Mouse (Mus musculus) granulocyte monocyte progenitor cell, adult 5-6 weeks (primary cell): ENCODE data around the gene Skp1a. TPM values are rescaled to one million over a fixed set of nuclear protein-coding genes. Genes with fewer than 3 reads are reported as not detected.
A peak's percentile ranks its signal among the peaks of the same experiment; 100 is the strongest.

Experiments
- ATAC-seq: replicated peaks from 2 replicates; pipeline ENCODE4 v1.8.0; 2016; ENCODE audit warnings: mild to moderate bottlenecking, moderate TSS enrichment, inconsistent platforms; ENCODE audit not compliant: poor library complexity, severe bottlenecking
- total RNA-seq, 2 experiments: library from RNA; stranded (forward) in 1 of 2; stranded (reverse) in 1 of 2; fragments of 200-712, 200-1000 nt in 1 of 2; fragments of >200 nt in 1 of 2; fragmentation: Nextera tagmentation in 1 of 2; gene quantifications; 2 replicates each; pipeline ENCODE4 v1.2.3; 2014 to 2017

Gene Skp1a
- total RNA-seq, 2 experiments from 2014 or later = 196 to 242 TPM

GRCm38 (mm10) chr11:52252692-52253091, 20.9 kb downstream of the Skp1a start:
- no peak for ATAC-seq

DNA sequence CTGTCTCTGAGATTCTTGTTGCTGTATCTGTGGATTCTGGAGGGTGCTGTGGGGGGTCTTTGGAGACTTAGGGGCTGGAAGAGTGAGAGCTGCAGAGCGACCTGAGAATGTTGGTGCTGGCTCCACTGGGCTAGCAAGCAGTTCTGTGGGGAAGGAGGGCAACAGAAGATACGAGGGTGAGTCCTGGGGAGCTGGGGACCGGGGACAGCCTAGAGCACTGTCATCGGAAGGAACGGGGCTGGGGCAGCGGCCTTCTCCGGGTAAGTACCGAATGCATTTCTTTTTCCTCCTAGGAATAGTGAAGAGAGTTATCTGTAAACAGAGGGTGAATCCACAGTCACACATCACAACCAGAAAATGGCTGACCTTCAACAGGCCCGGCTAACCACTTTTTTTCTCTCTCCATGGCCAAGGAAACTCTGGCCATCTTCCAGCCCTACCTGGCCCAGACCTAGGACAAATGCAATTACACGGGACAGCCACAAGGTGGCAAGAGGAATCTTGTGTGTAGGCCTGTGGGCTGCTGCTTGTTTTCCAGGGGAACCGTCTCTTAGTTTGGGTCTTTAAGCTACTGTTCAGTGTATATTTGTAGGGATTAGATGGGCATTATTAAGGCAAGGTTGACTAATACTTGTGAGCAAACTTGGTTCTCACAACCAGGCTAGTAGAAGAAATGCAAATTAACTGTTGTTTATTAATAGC, 22.0 kb downstream of the Skp1a start:
- ATAC-seq = peak; percentile 57

GRCm38 (mm10) chr11:52255077-52255476, 23.3 kb downstream of the Skp1a start:
- ATAC-seq = no peak

DNA sequence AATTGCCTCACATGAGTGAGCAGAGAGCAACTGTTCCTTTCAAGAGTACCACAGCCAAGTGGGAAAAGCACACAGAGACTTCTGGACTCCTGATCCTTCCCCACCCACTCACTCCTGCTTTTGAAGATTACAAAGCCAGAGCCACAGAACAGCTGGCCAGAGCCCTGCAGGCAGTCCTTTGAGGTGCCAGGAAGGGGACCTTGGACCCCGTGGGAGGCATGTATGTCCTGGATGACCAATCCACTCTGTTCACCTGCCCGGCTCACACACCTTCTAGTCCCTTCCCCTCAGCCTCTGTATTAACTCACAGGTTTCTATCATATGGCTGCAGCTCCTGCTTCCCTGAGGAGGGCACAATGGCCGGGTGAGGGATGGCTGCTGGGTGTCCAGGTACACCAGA, 25.6 kb downstream of the Skp1a start:
- no peak for ATAC-seq

DNA sequence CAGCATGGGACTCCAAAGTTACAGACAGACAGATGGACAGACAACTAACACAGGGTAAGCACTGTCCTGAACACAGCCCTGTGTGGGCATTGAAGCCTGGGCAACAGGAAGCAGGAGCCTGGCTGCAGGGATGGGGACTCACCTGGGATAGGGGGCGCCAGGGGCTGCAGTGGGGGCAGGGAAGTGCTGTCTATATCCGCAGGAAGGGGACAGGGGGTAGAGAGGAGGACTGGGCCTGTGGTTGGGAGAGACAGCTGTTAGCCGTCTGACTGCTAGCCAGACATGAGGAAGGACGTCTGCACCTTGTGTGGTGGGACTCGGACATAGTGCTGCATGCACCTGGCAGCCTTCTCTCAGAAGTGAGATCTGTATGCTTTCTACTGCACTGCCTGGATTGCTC, 26.9 kb downstream of the Skp1a start:
- no peak for ATAC-seq

DNA sequence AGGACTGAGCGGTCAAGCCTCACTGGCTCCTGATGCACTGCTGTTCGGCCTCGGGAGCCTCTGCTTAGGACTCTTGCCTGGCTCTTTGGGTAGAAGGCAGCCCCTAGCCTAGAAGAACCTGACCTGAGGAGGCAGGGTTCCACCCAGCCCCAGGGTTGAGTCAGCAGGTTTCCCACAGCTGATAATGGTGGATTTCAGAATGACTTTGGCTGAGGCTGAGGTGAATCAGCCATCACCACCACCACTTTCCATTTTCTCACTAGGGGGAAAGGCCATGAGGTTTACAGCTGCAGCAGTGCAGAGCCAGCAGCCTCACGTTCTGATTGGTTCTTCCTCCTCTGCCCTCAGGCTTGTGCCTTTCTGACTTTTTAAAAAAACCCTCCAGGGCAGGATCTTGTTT, 29.1 kb downstream of the Skp1a start:
- ATAC-seq = no peak

DNA sequence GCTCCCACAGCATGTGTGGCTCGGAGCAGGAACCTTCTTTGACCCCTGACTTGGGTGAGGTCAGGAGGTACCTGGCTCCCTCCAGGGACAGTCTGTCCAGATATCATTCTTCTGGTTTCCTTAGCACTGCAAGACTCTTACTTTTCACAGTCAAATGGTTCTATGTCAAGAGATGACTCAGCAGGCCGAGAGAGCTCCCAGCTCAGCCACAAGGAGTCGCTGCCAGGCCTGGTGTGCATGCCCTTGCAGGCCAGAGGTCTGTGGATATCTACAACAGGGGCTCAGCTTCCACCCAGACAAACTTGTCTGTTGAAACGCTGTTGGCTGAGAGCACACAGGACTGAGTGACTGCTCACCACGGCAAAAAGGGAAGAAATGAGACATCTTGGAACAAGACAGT, 30.1 kb downstream of the Skp1a start:
- ATAC-seq = peak; percentile 73

GRCm38 (mm10) chr11:52262338-52262737, 30.5 kb downstream of the Skp1a start:
- no peak for ATAC-seq

DNA sequence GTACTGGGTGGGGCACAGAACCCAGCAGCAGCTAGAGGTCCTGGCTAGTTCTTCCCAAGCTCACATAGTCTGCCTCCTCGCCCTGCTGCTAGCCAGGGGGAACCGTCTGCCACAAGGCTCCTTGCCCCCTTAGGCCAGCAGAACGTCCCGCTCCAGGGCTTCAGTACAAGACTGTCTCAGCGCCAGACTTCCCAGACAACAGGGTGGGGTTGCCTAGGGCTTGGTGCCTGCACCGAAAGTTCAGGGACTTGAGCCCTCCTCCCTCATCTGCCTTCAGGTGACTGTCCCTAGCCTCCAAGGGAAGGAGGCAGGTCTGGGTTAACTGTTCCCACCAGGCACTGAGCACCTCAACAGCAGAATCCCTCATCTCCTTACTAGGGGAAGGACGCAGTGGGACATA, 33.1 kb downstream of the Skp1a start:
- no peak for ATAC-seq

DNA sequence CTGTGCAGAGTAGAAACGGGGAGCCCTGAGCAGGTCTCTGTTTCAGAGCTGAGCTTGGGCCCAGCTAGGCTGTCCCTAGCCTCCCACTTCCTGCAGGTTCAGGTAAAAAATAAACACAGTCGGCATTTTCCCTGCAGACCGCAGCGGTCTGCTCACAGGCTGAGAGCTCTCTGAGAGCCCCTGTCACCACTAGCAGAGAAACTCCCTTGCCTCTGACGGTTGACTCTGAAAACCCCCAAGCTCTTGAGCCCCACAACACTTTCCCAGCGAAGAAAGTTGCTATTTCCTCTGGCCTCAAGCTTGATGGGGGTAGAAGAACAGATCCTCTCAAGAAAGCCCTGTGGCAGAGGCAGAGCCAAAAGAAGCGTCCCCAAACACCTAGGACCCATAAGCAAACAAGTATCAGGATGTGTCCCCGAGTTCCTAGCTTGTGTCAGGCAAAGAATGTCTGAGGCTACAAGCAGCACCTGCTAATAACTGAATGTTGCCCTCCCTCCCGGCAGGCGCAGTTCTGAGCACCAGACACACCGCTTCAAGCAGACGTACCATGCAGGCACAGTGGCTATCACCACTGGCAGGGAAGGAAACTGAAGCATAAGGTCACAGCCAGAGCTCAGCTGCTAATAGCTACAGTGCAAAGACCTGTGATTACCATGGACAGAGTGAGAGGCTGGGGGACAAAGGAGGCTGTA, 34.0 kb downstream of the Skp1a start:
- no peak for ATAC-seq

DNA sequence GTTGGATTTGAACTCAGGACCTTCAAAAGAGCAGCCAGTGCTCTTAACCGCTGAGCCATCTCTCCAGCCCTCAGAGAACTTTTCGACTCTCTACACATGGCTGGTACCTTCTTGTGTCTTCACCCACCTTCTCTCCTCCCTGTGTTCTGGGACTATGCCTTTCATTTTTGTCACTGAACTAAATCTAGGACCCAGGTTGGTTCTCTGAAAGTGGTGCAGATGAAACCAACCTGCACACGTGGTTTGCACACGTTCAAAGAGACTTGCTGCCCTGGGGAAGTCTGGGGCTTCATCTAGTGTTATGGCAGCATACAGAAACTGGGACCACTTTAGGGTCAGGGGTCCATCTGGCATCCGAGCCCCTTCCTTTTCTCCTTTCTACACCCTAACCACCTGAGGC, 35.5 kb downstream of the Skp1a start:
- no peak for ATAC-seq

DNA sequence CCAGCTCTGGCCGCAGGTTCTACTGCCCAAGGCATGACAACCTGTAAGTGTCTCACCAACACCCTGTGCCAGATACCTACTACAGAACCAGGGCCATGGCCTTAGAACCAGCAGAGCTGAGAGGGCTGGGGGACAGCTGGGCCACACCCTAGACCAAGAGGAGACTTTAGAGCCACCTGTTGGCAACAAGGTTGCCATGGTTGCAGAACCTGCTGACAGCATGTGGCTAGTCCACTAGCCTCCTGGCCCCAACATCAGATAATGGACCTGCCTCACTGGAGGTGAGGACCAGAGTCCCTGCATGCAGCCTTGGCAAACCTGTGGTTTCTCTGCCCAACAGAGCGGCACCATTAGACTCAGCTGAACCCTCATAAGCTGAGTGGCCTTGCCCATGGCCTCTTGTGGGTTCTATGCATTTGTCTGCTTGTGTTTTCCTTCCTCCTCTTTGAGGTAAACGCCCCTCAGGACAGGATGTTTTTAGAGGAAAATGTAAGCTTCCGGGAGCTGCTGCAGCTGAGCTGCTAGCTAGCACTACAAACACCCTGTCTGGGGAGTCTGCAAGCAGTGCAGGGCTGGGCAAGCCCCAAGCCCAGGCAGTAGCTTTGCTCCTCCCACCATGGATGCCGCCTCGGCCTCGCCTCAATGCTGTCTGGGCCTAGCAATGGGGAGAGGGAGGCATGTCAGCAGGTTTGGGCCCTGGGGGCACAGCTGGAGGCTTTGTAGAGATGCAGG, 36.5 kb downstream of the Skp1a start:
- ATAC-seq = peak; percentile 15; the same call in 1 of the 2 replicates

GRCm38 (mm10) chr11:52269841-52270240, 38.0 kb downstream of the Skp1a start:
- no peak for ATAC-seq

GRCm38 (mm10) chr11:52271765-52272495, 40.1 kb downstream of the Skp1a start:
- ATAC-seq = no peak

- no peak for ATAC-seq
Observed at GRCm38 (mm10) chr11:52272619-52273018, 40.8 kb downstream of the Skp1a start.

DNA sequence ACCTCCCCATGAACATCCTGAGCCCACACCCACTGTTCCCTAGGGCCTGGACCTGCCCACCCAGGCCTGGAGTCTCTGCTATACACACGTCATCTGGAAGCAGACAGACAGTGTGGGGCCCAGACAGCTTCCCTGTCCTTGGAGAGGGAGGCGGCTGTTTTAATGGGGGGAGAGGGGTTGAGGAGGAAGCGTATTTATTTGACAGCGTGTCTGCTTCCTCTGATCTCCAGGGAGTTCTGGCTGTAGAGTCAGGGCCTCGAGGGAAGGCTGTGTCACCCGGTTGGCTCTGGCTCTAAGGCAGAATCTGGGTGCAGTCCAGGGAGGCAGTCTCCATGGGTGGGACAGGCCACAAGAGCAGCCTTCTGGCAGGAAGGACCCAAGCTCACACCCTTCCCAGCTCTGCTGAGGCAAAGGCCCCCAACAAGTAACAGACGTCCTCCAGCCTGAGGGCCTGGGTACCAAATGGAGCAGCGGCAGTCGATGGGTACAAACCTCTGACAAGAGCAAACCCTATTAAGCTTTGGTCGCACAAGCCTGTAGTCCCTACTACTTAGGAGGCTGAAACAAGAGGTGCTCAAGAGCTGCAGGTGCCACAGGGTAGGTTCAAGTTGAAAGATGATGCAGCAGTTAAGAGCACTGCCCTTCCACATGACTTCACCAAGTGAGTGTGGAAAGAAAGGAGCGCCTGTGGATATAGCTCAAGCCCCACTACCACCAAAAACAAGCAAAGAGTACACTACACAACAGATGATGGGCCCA, 41.6 kb downstream of the Skp1a start:
- ATAC-seq = no peak

DNA sequence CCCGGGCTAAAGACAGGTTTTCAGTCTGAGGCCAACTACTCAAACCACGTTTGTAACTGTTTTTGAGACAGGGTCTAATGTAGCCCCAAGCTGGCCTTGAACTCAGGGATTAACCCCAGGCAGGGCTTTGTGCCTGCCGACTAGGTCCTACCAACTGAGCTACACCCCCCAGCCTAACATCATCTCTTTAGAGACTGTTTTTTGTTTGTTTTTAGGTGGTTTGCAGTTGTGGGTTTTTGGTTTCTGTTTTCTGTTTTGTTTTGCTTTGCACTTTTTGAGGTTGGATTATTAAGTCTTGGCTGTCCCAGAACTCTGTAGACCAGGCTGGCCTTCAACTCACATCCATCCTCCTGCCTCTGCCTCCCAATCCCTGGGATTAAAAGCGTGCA, 42.1 kb downstream of the Skp1a start:
- ATAC-seq = no peak

DNA sequence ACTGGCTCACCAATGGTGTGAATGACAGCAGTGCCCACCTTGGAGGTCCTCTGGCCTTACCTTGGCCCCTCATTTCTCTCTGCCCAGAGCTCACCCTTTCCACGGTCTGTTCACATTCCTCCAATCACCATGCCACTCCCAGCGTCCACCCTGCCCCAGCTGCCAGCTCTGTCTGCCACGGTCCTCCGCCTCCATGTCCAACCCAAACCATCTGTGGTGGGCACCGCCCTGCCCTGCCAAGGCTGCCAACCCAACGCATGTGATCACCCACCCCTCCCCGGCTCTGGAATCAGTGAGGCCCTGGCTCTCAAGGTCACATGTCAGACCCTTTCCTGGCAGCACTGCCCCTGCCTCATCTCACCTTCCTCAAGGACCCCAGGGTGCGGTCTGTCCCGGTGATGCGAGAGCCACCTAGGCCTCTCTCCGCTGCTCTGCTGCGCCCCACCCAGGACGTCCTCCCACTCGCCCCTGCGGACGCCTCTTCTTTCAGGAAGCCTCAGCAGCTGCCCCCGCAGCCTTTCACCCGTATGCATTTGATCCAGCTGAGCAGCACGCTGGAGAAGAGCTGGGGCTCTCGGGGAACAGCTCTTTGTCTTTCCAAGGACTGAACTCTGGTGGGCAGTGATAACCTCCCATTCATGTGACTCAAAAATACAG, 42.8 kb downstream of the Skp1a start:
- no peak for ATAC-seq

DNA sequence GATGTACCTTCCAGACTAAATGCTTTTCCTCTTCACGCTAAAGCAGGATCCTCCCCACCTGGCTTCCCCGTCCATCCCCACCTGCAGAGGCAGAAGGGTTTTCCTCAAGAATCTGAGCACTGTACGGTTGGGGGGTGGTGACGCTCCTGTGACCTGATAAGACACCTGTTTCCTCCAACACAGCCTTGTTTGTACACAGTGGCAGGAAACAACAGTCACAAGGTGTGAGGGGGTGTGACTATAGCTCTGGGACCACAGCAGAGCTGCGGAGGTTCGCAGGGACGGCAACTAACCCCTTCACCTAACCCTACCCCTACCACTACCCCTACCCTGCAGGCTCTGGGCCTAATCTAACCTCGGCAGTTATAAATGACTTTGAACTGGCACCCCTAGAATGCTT, 43.6 kb downstream of the Skp1a start:
- no peak for ATAC-seq
